Mouse (Mus musculus): ENCODE data around the gene Ttl.

DNA sequence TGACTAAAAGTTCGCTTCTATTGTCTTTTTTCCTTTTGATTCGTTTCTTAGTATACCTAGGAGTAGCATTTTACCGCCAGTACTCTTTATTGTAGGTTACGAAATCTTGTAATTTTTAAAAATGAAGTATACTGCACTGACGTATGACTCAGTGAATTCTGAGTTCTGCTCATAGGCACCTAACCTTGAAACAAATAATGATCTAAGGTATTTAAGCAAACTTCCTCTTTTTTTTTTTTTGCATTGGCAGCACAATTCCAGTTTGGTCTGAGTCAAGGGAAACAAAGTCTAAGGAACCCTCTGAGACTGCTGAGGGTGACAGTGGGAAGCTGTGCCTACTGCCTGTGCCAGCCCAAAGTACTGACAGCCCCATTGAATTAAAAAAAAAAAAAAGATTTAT, 17.8 kb downstream of the Ttl start:
- TF ChIP-seq CTCF (IDR thresholded peaks at IDR 0.05; ENCODE audit: control insufficient read depth, insufficient read depth, low read length) (no peak), POLR2A (IDR thresholded peaks at IDR 0.05; ENCODE audit: borderline replicate concordance, control insufficient read depth, low read depth, low read length) (no peak)

Measured in bone marrow, adult 2 months (tissue).